Mouse (Mus musculus) small intestine, adult 10 weeks (tissue): Measurements from ENCODE around the gene Ect2. TPM values are rescaled to one million over a fixed set of nuclear protein-coding genes. Genes with fewer than 3 reads are reported as not detected.

ENCODE experiments used
- polyA plus RNA-seq: library from polyadenylated mRNA; stranded (reverse); fragments of 350-450 nt; fragmentation: Illumina TruSeq; extraction: RNeasy Lipid Tissue Mini Kit (QIAGEN cat#74804); gene quantifications from one replicate; pipeline ENCODE4 v1.2.3, GENCODE M21; 2014; ENCODE audit warnings: low replicate concordance

The Ect2 gene
- 29.9 TPM for polyA plus RNA-seq

GRCm38 (mm10) chr3:27153701-27154209 lies at the start of gene Ect2:
TSS of gene Ect2 (minus strand) at chr3:27153878.

GRCm38 (mm10) chr3:27182733-27183600 lies 29.3 kb upstream of the Ect2 start, which contains the start of gene Nceh1:
TSS of gene Nceh1 (plus strand) at chr3:27182965.

Other genes starting within 250 kb of the Ect2 start
- 24.7 TPM for gene Nceh1, start 29.1 kb upstream of the Ect2 start, polyA plus RNA-seq
- gene Tnfsf10, start 163.2 kb upstream of the Ect2 start, polyA plus RNA-seq: 93.5 TPM
- not detected for gene Ghsr, start 217.5 kb upstream of the Ect2 start, polyA plus RNA-seq